Mouse (Mus musculus): Measurements from ENCODE around the gene Loxl4. TPM values are rescaled to one million over a fixed set of nuclear protein-coding genes. Genes with fewer than 3 reads are reported as not detected.

Gene Loxl4
- 0.36 and 2.6 TPM in 2 replicates for polyA plus RNA-seq (2012; rRNA removed)

GRCm38 (mm10) chr19:42612654-42613053 is at the start of gene Loxl4:
TSS of gene Loxl4 (minus strand) at chr19:42612813.

Other genes starting within 250 kb of the Loxl4 start
- gene Crtac1, start 181.0 kb downstream of the Loxl4 start, polyA plus RNA-seq (2012; rRNA removed) = 19.1 and 20.3 TPM in 2 replicates
- gene R3hcc1l, start 94.1 kb downstream of the Loxl4 start, polyA plus RNA-seq (2012; rRNA removed) = 12.5 and 13.3 TPM in 2 replicates
- gene Pyroxd2, start 140.0 kb upstream of the Loxl4 start, polyA plus RNA-seq (2012; rRNA removed) = 3.7 and 4.2 TPM in 2 replicates
- 34.0 and 35.1 TPM in 2 replicates for gene Hps1, start 167.2 kb upstream of the Loxl4 start, polyA plus RNA-seq (2012; rRNA removed)